Mouse (Mus musculus): ENCODE measurements around the gene Macrod2.

The Macrod2 gene

DNA sequence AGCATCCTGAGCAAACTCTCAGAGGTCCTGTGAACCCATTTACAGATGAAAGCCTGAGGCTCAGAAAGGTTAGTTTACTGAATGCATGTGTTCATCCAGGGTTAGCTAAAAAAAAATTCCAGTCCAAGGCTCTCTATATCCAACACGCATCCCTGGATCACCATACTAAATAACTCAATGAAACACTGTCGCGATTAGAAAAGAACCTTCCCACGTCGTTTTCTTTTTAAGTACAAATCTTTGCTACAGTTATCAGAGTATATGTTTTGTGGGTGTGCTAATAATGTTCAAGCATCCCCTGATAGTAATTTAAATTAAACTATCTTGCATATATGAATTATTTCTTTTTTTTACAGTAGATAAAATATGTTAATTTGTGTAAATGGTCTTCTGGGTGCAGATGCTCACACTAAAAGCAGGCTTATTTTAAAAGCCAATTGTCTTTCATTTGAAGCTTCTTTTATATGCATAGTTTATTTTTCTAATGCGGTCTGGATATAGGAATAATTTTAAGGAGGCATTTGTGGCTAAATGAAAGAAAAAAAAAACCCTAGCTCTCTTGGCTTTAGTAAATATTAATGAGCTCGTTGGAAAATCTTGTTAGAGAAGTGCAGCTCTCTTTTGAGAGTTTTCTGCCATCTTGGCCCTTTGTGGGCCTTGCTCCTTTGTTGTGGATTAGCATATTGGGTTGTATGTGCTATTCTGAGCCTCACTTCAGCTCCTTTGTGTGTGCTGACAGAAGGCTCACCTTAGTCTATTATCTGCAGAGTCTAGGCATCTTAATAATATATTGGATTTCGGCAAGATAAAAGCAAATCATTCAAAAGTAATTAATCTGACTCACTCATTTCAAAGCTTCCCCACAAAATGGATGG is 679.1 kb downstream of the Macrod2 start:
- no peak for DNase-seq (ENCODE audit: low spot score in 2 of 2)

DNA sequence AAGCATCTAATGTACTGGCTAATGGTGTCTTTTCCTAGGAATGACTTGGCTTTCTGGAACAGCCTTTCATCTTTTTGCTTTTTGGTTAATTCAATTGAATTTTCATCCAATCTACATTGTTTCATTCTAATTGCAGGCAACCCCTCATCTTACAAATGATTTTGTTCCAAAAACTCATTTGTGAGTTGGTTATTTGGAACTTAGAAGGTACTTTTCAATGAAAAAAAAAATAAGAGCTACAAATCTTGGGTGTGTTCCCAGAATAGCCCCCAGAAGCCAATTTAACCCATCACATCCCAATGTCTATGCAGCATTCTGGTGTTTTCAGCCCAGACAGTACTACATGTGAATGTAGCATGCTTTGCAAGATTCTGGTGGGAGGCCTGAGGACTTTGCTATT is 683.1 kb downstream of the Macrod2 start:
- no peak for DNase-seq (ENCODE audit: low spot score in 2 of 2)

DNA sequence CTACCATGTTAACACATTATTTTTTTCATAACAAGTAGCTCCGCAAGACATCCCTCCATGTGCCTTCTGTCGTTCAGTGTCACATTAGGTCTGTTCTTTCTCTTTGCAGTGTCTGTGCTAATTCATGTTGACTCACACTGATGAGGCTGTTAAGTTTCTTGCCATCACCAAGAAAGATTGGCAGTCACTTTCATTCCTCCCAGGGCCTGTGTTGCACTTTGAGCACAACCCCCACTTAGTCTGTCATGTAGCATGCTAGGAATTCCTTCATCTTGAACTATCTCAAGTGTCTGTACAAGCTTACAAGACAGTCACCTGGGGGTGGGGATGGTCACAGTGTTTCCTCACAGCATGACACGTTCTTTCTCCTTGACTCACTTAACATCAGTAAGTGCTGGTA is 696.2 kb downstream of the Macrod2 start:
- no peak for DNase-seq (ENCODE audit: low spot score in 2 of 2)

DNA sequence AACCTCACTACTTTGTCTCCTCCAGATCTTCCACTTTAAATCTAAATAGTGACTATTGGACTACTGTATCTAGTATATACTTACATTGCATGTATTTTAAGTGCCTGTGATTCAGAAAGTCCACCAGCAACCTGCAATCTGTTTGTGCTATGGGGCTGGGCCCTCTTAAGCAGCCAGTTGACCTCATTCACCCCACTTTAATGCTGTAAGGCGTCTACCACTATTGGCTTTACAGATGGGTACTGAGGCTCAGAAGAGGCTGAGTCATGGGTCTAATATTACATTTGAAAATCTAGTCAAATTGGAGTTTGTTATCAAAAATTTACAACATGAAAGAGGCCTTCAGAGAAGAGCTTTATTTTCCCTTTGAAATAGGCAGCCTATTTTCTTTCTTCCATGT is 722.5 kb downstream of the Macrod2 start:
- DNase-seq (ENCODE audit: low spot score in 2 of 2) = no peak

DNA sequence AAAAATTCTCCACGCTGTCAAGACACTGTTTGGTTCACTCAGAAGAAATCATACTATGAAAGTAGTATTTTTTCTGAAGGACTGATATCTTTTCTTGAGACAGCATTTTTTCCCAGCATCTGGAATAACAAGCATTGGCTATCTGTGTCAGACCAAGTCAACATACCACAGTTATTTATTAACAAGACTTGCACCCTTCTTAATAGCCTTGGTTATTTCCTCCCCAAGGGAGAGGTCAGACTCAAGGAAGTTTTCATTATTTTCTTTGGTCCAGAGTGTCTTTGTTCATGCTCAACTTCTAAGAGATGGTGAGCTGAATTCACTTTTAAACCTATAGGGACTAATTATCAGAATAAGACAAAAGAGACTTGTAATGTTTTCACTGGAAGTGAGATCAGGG is 728.8 kb downstream of the Macrod2 start:
- no peak for DNase-seq (ENCODE audit: low spot score in 2 of 2)

DNA sequence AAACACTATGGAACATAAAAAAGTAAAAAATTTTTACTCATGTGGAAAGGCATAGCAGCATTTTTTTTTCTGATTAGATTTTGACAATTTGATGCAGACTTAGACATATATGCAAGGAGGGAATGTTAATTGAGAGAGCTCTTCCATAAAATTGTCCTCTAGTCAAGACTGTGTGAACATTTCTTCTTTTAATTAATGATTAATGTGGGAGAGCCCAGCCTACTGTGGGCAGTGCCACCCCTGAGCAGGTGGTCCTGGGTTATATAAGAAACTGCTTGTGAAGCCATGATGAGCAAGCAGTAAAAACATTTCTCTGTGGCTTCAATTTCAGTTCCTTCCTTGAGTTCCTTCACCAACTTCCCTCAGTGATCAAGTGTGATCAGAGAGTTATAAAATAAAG is 730.5 kb downstream of the Macrod2 start:
- no peak for DNase-seq (ENCODE audit: low spot score in 2 of 2)

DNA sequence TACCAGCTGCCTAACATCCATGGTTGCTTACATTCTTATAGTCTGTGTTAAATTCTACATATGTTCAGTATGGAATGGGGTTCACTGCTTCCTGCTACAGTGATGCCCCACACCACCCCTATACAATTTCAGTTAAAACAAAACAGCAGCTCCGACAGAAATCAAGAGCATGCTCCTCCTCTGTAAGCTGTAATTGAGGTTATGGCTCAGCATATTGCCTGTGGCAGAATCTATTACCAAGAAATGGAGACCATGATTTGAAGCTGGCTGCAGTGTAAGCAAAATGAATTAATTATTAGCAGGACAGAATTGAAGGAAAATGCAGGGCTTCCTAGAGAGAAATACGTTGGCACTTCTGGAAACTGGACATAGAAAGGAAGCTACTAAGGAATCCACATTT is 747.2 kb downstream of the Macrod2 start:
- DNase-seq (ENCODE audit: low spot score in 2 of 2) = no peak

DNA sequence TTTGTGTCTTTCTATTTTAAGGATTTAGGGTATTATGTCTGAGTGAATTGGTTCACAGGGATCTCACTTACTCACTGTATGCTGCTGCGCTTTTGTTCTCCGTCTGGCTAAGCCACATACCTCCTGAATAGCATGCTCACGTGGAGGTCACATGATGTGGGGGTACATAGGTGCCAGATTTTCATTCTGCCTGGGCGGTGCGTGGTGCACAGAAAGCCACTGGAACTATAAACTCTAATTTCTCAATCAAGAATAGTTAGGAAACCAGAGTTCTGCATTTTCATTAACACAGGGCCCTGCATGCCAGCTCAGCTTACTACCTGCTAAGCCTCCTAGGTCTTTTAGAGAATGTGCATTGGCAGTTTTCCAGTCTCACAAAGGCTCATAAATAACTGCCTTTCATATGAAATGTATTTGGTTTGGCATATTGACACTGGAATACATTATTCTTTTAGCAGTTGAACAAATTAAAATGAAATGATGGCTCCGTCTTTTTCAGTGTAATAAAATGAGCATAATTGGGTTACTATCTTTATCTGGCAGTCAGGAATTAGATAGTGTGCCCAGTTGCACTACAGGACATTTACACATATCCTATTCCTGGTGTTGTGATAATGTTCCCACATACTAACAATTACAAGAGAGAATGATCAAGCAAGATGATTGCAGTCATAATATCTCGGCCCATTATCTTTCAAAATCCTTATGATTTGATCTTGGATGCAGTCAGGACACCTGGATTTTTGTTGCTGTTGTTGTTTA is 757.1 kb downstream of the Macrod2 start:
- no peak for DNase-seq (ENCODE audit: low spot score in 2 of 2)

DNA sequence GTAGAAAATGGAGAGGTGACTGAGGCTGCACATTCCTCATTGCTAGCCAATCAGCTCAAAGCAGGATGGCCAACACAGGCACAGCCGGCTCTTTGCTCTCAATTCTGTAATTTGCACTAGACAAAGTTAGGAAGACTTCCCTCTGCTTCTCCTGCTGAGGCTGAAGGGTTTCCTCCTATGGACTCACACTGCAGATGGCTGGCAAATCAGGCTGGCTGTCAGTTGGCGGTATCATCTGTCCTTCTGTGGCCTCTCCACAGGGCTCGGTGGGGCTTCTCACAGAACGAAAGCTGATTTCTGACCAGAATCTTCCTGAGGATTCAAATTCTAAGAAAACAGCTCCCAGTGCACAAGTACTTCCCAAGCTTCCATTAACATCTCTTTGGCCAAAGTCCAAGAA is 760.9 kb downstream of the Macrod2 start:
- DNase-seq (ENCODE audit: low spot score in 2 of 2) = no peak

DNA sequence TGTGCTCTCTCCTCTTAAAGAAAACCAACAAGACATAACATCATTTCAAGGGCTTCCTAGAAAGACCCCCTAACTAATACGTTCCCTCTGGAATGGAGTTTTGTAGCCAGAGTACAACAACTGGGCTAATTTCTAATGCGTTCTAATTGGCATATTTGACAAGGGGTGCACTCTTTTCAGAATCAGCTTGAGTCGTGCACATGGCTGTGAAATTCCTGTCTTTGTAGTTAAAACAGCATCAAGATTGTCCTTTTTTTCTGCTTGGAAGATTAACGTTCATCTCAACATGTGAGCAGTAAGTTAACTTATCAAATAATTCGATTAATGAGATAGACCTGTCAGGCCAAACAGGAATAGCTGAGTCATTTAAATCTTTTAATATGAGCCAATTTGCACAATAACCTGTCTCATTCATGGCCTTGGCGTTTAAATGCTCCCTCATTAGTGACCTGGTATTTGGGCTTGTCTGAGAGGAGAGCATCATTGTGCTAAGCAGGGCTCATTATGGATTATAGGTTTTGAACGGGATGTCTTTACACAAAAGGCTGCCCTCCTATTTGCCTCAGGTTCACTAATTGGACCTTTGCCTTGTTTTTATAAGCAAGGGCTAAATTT is 762.0 kb downstream of the Macrod2 start:
- no peak for DNase-seq (ENCODE audit: low spot score in 2 of 2)

DNA sequence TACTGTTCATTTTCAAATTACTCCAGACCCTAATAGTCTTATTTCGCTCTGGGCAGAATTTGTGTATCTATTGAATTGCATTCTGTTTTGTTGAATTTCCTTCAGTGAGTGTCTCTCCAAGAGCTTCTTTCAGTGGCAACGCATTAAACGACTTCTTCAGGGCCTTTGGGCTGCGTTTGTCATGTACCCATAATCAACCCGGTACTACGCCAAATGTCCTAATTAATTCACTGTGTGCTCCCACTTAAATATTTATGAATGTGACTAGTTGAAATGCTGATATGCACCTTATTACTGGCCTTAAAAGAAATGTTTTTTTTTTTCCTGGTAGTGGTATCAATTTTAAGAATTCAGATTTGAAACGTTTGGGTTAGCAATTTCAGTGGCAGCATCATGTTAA is 763.1 kb downstream of the Macrod2 start:
- DNase-seq (ENCODE audit: low spot score in 2 of 2) = no peak

DNA sequence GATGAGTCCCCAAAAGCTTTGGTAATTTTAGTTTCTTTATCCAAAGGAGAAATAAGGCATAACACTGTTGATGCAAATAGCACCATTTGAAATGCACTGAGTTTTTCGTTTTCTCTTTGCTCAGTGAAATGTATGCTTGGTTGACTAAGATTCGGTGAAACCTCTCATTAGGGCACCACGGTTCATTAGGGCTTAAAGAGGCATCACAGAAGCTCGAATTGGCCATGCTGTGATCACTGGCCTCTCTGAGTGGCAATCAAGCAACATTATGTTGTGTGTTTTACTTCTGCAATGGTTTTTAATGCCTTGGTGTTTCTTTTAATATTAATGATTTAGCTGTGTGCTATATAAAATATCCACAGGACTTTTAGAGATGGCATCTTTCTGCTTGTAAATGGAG is 768.8 kb downstream of the Macrod2 start:
- DNase-seq (ENCODE audit: low spot score in 2 of 2) = no peak

DNA sequence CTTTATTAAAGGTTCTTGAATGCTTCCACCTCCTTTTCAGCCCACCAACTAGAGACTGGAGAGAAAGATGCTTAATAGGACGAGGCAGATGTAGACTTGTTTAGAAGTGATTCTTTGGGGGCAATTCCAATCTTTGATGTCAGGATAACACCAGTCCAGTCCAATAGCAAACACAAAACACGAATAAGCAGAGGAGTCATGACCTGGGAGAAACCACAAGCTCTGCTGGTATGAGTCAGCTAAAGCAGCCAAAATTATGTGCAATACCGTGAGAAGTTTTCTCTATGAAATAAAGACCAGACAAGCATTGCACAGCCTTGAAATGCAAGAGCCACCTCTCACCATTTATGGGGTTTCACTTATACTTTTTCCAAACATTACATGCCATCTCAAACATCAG is 774.5 kb downstream of the Macrod2 start:
- DNase-seq (ENCODE audit: low spot score in 2 of 2) = no peak

DNA sequence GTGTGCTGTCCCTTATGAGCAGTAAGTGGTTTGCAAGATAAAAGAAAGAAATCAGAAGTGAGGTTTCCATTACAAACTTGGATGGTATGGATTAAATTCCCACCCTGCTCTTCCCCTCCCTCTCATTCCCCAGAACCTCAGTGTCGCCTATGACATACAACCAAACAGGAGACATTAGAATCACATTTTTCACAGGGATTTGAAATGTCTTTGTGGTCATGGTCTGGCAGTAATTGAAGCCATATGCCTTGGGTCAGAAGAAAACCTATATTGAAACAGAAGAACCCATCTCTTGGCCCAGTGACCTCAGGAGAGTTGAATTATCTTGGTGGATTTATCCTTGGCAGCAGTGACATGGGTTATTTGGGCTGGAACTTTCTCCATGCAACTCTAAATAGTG is 778.1 kb downstream of the Macrod2 start:
- DNase-seq (ENCODE audit: low spot score in 2 of 2) = no peak

DNA sequence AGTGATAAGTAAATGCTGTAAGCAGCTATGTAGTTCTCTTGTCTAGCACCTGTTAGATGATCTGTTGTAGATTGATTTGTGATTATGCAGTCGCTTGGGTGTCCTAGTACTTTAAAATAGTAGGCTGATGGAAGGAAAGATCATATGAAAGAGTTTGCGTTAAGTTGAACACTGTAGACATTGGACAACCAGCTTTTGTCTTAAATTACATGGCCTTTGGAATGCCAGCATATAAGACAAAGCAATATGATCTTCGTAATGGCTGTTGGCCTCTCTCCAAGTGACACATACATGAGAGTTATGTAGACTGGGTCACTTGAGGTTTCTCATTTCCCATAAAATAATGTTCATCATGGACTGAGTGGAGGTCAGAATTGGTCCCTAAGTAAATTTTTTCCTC is 778.5 kb downstream of the Macrod2 start:
- no peak for DNase-seq (ENCODE audit: low spot score in 2 of 2)

DNA sequence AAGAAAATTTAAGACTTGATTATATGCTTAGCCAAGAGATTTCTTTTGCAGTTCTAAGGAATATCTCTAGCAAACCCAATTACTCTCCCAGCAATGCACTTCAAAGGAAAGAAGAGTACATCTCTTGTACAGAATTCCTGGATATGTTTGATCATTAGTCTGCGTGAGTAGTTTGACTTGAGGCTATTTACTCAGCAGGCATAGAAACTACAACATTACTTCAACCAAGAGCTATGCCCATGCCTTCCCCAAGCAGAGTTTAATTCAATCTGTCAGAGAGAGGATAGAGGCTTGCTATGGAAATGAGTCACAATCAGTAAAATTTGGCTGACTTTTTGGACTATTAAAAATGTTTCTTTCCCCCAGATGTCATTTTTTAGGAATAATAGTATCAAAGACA is 785.5 kb downstream of the Macrod2 start:
- no peak for DNase-seq (ENCODE audit: low spot score in 2 of 2)

DNA sequence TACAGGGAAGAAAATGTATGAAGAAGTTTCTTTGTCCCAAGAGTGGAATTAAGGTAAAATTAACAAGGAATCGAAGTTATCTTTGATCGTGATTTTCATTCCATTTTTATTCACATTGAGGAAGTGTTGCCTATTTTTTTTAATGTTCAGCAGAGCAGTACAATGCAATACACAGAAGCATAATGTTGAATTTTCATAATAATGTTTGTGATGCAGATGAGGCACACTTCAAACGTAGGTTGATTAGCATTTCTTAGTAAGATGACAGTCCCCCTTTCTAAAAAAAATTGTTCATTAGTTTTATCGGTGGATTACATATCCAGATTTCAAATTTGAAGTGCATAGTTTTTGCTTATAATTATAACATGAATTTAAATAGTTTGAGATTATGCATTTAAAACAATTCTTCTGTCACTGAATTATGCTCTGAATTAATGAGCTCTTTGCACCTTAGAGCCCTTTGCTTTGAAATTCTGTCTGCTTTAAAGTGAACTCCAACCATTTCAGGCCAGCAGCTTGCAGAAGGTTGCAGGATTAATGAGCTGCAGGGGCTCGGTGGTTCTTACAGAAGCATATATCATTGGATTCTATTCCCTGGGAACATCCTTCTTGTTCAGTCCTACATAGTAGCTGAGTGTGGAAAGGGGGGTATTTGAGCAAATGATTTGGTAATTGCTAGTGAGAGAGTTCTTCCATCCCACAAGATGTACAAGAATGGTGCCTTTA is 787.1 kb downstream of the Macrod2 start:
- DNase-seq (ENCODE audit: low spot score in 2 of 2) = no peak

DNA sequence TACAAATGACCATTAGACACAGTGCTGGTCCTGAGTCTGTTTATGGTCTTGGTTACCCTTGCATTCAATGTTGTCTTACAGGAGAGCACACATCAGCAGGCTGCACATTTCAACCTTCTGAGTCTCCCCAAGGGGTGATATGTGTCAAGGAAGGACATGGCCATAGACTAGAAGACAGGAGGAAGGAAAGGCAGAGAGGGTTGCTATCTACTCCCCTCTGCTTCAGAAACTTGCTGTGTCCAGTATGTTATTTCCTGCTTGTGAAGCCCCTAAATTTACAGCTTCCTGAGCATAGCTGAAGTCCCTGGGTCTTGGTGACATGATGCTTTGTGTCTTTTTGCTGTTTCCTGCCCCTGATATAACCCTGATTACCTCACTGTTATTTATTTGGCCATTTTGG is 799.4 kb downstream of the Macrod2 start:
- DNase-seq (ENCODE audit: low spot score in 2 of 2) = no peak

DNA sequence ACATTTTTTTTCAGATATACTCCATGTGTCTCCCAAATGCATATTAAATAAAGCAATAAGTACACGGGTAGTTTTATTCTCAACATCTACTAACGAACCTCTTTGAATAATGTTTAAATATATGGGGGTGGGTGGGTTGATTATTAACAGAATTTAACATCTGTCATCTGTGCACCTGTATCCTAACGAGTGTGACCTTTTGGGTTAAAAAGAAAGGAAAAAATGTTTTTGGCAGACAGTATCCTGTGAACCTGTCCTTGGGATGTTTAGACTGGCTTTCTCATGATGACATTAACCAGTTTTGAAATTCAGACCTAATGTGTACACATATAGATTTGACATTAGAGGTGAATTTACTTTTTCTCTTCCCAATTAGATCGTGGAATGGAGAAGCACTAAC is 805.4 kb downstream of the Macrod2 start:
- no peak for DNase-seq (ENCODE audit: low spot score in 2 of 2)

DNA sequence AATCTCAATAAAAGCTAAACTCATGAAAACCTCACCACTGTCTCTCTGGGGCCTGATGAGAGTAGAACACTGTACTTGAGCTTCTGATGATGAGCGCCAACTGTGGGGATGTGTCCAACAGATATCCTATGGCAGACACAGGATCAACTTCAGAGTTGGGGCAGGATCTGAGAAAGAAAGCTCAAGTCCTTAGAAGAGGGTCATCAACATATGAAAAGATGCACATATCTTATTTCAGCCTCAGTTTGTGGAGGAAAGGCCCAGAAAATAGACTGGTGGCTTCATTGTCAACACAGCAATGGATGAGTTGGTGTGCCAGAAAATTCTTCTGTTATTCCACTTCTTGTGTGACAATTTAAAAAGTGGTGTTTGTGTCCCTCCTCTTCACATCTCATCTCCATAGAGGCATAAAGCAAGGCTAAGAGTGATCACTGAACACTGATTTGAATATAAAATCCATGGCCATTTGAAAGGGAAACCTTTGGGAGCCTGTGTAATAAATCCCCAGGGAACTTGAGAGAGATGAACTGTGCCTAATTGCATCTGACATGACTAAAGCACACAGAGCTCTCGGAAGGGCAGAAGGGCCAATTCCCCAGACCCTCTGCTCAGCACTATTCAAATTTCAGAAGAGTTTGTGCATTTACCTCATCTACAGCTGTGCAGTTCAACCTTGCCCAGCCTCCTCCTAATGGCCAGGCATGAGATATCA is 806.4 kb downstream of the Macrod2 start:
- DNase-seq (ENCODE audit: low spot score in 2 of 2) = no peak

DNA sequence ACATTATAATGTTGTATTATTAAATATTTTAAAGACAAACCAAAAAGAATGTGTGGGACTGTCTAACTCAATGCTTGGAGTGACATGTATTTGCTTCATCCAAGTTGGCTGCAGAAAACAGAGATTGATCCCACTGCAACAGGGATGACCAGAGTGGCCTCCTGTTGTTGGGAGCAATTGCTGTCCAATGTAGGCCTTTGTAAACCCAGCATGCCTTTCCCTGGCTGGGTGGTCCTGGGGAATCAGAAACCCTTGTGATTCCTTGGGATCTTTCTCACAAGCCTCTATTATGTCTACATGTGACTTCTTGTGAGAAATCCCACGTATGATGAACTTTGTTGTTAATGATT is 806.9 kb downstream of the Macrod2 start:
- DNase-seq (ENCODE audit: low spot score in 2 of 2) = no peak

DNA sequence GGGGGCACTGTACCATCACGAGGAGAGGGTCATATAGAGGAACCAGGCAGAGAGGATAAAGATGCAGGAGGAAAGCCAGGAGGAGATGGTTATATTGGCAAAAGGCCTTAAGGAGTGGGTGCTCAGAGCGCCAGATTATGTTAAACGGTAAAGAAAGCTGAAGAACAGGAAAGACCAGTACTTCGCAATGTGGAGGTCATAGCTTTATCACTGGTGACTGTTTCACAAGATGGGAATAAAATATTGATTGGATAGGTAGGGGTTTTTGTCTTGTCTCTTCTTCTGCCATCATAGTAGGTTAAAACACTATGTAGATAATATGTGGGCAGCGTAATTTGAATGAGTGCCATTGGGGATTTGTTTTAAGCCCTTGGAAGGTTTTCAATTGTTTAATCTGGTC is 816.2 kb downstream of the Macrod2 start:
- no peak for DNase-seq (ENCODE audit: low spot score in 2 of 2)

Data from frontal cortex, postnatal 25 days (tissue).